Mouse (Mus musculus) megakaryocyte, embryonic 14.5 days (primary cell): ENCODE measurements around the gene Pde1b.

Experiments
- FLI1 ChIP-seq: IDR thresholded peaks from 2 replicates; pipeline ENCODE4 v1.6.1; 2012; ENCODE audit warnings: low read length, inconsistent platforms, mixed read lengths
- GATA1 ChIP-seq: IDR thresholded peaks from 3 replicates; pipeline ENCODE4 v1.6.1; 2012; ENCODE audit warnings: mixed read lengths, low read length, inconsistent platforms, borderline replicate concordance

- TF ChIP-seq GATA1 (no peak), FLI1 (no peak)
These were observed 16.0 kb downstream of the Pde1b start for GRCm38 (mm10) chr15:103518600-103519385.
